In the genomic region with DNA sequence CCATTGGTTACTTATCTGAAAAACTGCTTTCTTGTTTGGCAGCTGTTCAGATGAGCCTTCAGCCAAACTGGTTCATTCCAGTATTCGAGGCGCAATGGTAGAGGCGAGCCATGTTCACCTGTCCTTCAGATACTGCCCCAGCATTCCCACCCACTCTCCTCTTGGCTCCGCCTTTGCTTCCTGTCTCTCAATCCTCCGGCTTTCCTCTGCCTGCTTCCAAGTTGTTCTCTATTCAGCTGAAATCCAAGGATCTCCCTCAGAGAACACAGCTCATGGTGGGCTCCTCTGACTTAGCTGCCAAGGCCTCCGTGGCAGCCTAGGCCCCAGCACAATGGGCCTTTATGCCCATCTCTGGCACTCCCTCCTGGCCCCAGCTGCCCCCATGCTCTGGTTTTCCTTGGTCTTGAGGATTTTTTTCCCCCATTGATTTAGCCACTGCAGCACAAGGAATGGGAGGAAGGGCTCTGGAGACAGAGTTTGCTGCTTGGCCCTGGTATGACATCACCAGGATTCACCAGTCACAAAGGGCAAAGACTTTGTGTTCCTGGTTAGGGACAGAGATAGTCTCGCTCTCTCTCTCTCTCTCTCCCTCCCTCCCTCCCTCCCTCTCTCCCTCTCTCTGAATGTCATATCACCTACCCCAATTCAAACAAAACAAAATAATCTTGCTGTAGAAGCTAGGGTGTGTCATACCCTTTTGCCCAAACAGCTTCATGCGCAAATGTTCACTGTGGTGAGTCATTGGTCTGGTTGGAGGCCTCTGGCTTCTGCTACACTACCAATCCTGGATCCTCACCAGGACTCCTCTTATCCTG, we compare ENCODE assay signal across 8 mouse cellular contexts.
DNase-seq lines count a peak whose midpoint lies in the region; ATAC-seq lines count a peak whose summit lies in the region.

No protein-coding gene starts in this region.

- H3K27me3 ChIP-seq in intestine, embryonic 15.5 days (replicated peaks): no peaks in the 10 kb centered on the region
- no peaks in the 10 kb centered on the region for H3K27me3 ChIP-seq in midbrain, embryonic 14.5 days (ENCODE audit: control insufficient read depth, insufficient read depth, low read length)
- H3K27me3 ChIP-seq in liver, embryonic 11.5 days (replicated peaks; ENCODE audit: control insufficient read depth, insufficient read depth, low read length): no peaks in the 10 kb centered on the region

- H3K4me2 ChIP-seq in intestine, embryonic 15.5 days (replicated peaks): no peak overlapping the region
- H3K4me2 ChIP-seq in midbrain, embryonic 14.5 days (ENCODE audit: low read length): no peak overlapping the region
- no peak overlapping the region for H3K4me2 ChIP-seq in liver, embryonic 11.5 days

- H3K9me3 ChIP-seq in intestine, embryonic 15.5 days: no peaks in the 10 kb centered on the region
- H3K9me3 ChIP-seq in midbrain, embryonic 14.5 days (ENCODE audit: control insufficient read depth, low read length): no peaks in the 10 kb centered on the region
- H3K9me3 ChIP-seq in liver, embryonic 11.5 days (ENCODE audit: control insufficient read depth, low read length): no peaks in the 10 kb centered on the region

- peaks cover 4% of the 10 kb centered on the region; the same call in 1 of the 2 replicates for H3K4me1 ChIP-seq in intestine, embryonic 15.5 days (replicated peaks)
- no peaks in the 10 kb centered on the region for H3K4me1 ChIP-seq in midbrain, embryonic 14.5 days (ENCODE audit: control insufficient read depth, insufficient read depth, low read length)
- no peaks in the 10 kb centered on the region for H3K4me1 ChIP-seq in liver, embryonic 11.5 days (replicated peaks; ENCODE audit: control insufficient read depth, insufficient read depth, low read length)

- WGBS in intestine, embryonic 15.5 days: 69% methylated on average over 8 of the region's 8 CpGs
- WGBS in midbrain, embryonic 14.5 days: 80% methylated on average over 8 of the region's 8 CpGs
- 76% methylated on average over 8 of the region's 8 CpGs for WGBS in liver, embryonic 11.5 days

- no peak overlapping the region for H3K4me3 ChIP-seq in intestine, embryonic 15.5 days (replicated peaks)
- H3K4me3 ChIP-seq in midbrain, embryonic 14.5 days (replicated peaks; ENCODE audit: low read depth, low read length): no peak overlapping the region
- no peak overlapping the region for H3K4me3 ChIP-seq in liver, embryonic 11.5 days (ENCODE audit: low read depth, low read length)

- no peaks in the 10 kb centered on the region for H3K36me3 ChIP-seq in intestine, embryonic 15.5 days
- no peaks in the 10 kb centered on the region for H3K36me3 ChIP-seq in midbrain, embryonic 14.5 days (ENCODE audit: control insufficient read depth, insufficient read depth, low read length)
- H3K36me3 ChIP-seq in liver, embryonic 11.5 days (ENCODE audit: control insufficient read depth, insufficient read depth, low read length): no peaks in the 10 kb centered on the region

- H3K27ac ChIP-seq in intestine, embryonic 15.5 days: 0 out of 2 replicates have a peak overlapping the region, but pooled peaks have one; percentile 1
- H3K27ac ChIP-seq in midbrain, embryonic 14.5 days (replicated peaks; ENCODE audit: low read depth, low read length): 0 out of 2 replicates have a peak overlapping the region, but pooled peaks have one; percentile 13
- no peak overlapping the region for H3K27ac ChIP-seq in liver, embryonic 11.5 days (ENCODE audit: low read depth, low read length)

- peak; percentile 55 for DNase-seq in cerebellum, adult 9-11 months
- DNase-seq in cerebellum, postnatal 25 days: no peak
- DNase-seq in ovary, postnatal 14 days (ENCODE audit: low spot score): peak; percentile 13
- no peak for DNase-seq in ovary, postnatal 10 days (ENCODE audit: low spot score)
- DNase-seq in midbrain, embryonic 14.5 days: peak; percentile 46
- DNase-seq in liver, embryonic 11.5 days (ENCODE audit: low spot score): no peak

- H3K9ac ChIP-seq in intestine, embryonic 15.5 days: no peak overlapping the region
- no peak overlapping the region for H3K9ac ChIP-seq in midbrain, embryonic 14.5 days (replicated peaks; ENCODE audit: low read length)
- H3K9ac ChIP-seq in liver, embryonic 11.5 days (ENCODE audit: low read depth, low read length): no peak overlapping the region

- ATAC-seq in intestine, embryonic 15.5 days: peak; percentile 65
- ATAC-seq in midbrain, embryonic 14.5 days (ENCODE audit: low FRiP score, low TSS enrichment): peak; percentile 40; the same call in 1 of the 2 replicates
- no peak for ATAC-seq in monocyte, adult 5-6 weeks (replicated peaks; ENCODE audit: insufficient number of reproducible peaks, low FRiP score, low TSS enrichment, poor library complexity, severe bottlenecking)
- ATAC-seq in liver, embryonic 11.5 days (replicated peaks; ENCODE audit: low FRiP score): no peak

Comparison
In these comparisons a context has a peak if more than half of its experiments do, and no peak if none do; other contexts are left out.
1. DNase-seq: peak in cerebellum, adult 9-11 months (single experiment), ovary, postnatal 14 days (single experiment) and midbrain, embryonic 14.5 days (single experiment); none in cerebellum, postnatal 25 days (0 of 2), ovary, postnatal 10 days (single experiment) and liver, embryonic 11.5 days (single experiment).
2. ATAC-seq: peak in intestine, embryonic 15.5 days (single experiment) and midbrain, embryonic 14.5 days (single experiment); none in monocyte, adult 5-6 weeks (single experiment) and liver, embryonic 11.5 days (single experiment).